Mouse (Mus musculus) midbrain, embryonic 12.5 days (tissue): ENCODE data around the gene Neu3. TPM values are rescaled to one million over a fixed set of nuclear protein-coding genes. Genes with fewer than 3 reads are reported as not detected.

Source experiments
- ATAC-seq: fragments of 200-750 bp; cut with Nextera tagmentation; 2 replicates; pipeline ENCODE4 v1.8.0; 2017; ENCODE audit warnings: low read depth, moderate TSS enrichment, moderate library complexity; ENCODE audit not compliant: low FRiP score
- H3K27ac ChIP-seq: fragments of 300-500 bp; sonication (generic); replicated peaks from 2 replicates; pipeline ENCODE4 v1.5.1; 2016; ENCODE audit warnings: mild to moderate bottlenecking
- H3K27me3 ChIP-seq: fragments of 300-500 bp; sonication (generic); 2 replicates; pipeline ENCODE4 v1.6.1; 2016; ENCODE audit warnings: mild to moderate bottlenecking
- H3K36me3 ChIP-seq: fragments of 300-500 bp; sonication (generic); 2 replicates; pipeline ENCODE4 v1.6.1; 2016
- H3K4me1 ChIP-seq: fragments of 300-500 bp; sonication (generic); 2 replicates; pipeline ENCODE4 v1.6.1; 2016
- H3K4me2 ChIP-seq: fragments of 300-500 bp; sonication (generic); replicated peaks from 2 replicates; pipeline ENCODE4 v1.6.1; 2016; ENCODE audit warnings: mild to moderate bottlenecking, moderate library complexity
- H3K4me3 ChIP-seq: fragments of 300-500 bp; sonication (generic); 2 replicates; pipeline ENCODE4 v1.5.1; 2016; ENCODE audit warnings: mild to moderate bottlenecking
- H3K9ac ChIP-seq: fragments of 300-500 bp; sonication (generic); replicated peaks from 2 replicates; pipeline ENCODE4 v1.6.1; 2016; ENCODE audit warnings: mild to moderate bottlenecking, moderate library complexity
- H3K9me3 ChIP-seq: fragments of 300-500 bp; sonication (generic); 2 replicates; pipeline ENCODE4 v1.6.1; 2016; ENCODE audit warnings: mild to moderate bottlenecking
- WGBS: fragments of 180-500 bp; shearing (Covaris S2); methylation state at CpG from one replicate; pipeline ENCODE4 v1.1.7; 2016; 5-methylcytosine and 5-hydroxymethylcytosine counted together
- polyA plus RNA-seq: library from polyadenylated mRNA; unstranded; fragments of >200 nt; fragmentation: Nextera tagmentation; extraction: Ambion mirVana; gene quantifications from 2 replicates; pipeline ENCODE4 v1.2.1, GENCODE M21; 2016

The Neu3 gene
- polyA plus RNA-seq, 1 experiment from 2014 or later: 1.7 TPM

GRCm38 (mm10) chr7:99854311-99854710, 26.1 kb upstream of the Neu3 start:
- peaks cover 25% of the 10 kb centered on the region for H3K36me3 ChIP-seq
- H3K4me3 ChIP-seq: no peak overlapping the region
- H3K27ac ChIP-seq: no peak overlapping the region
- H3K4me1 ChIP-seq: peaks cover 29% of the 10 kb centered on the region
- H3K4me2 ChIP-seq: no peak overlapping the region
- no peak overlapping the region for H3K9ac ChIP-seq
- no peak for ATAC-seq
- no peaks in the 10 kb centered on the region for H3K27me3 ChIP-seq
- 92% methylated on average over 4 of the region's 4 CpGs for WGBS
- H3K9me3 ChIP-seq: no peaks in the 10 kb centered on the region

GRCm38 (mm10) chr7:99853350-99853749, 25.1 kb upstream of the Neu3 start:
- H3K4me2 ChIP-seq: no peak overlapping the region
- H3K36me3 ChIP-seq: peaks cover 33% of the 10 kb centered on the region
- 90% methylated on average over 7 of the region's 7 CpGs for WGBS
- peaks cover 26% of the 10 kb centered on the region for H3K4me1 ChIP-seq
- H3K9me3 ChIP-seq: no peaks in the 10 kb centered on the region
- H3K27ac ChIP-seq: no peak overlapping the region
- H3K4me3 ChIP-seq: no peak overlapping the region
- ATAC-seq: no peak
- H3K27me3 ChIP-seq: no peaks in the 10 kb centered on the region
- H3K9ac ChIP-seq: no peak overlapping the region

GRCm38 (mm10) chr7:99851618-99852017, 23.4 kb upstream of the Neu3 start:
- no peak overlapping the region for H3K4me2 ChIP-seq
- H3K4me3 ChIP-seq: no peak overlapping the region
- H3K36me3 ChIP-seq: peaks cover 43% of the 10 kb centered on the region
- H3K4me1 ChIP-seq: peaks cover 15% of the 10 kb centered on the region
- no peaks in the 10 kb centered on the region for H3K9me3 ChIP-seq
- no peak overlapping the region for H3K9ac ChIP-seq
- ATAC-seq: no peak
- no peak overlapping the region for H3K27ac ChIP-seq
- WGBS: 92% methylated on average over 6 of the region's 6 CpGs
- no peaks in the 10 kb centered on the region for H3K27me3 ChIP-seq

- no peak for ATAC-seq
- H3K9me3 ChIP-seq: no peaks in the 10 kb centered on the region
- H3K4me2 ChIP-seq: no peak overlapping the region
- H3K27ac ChIP-seq: peak overlapping the region; percentile 39; the same call in 1 of the 2 replicates
- no peak overlapping the region for H3K9ac ChIP-seq
- no peak overlapping the region for H3K4me3 ChIP-seq
- peaks cover 10% of the 10 kb centered on the region; the same call in 1 of the 2 replicates for H3K4me1 ChIP-seq
- H3K36me3 ChIP-seq: peaks cover 44% of the 10 kb centered on the region
- no peaks in the 10 kb centered on the region for H3K27me3 ChIP-seq
- 58% methylated on average over 1 of the region's 1 CpGs for WGBS
Measured at GRCm38 (mm10) chr7:99851121-99851520, 22.9 kb upstream of the Neu3 start.

GRCm38 (mm10) chr7:99850534-99850933, 22.3 kb upstream of the Neu3 start:
- Histone ChIP-seq H3K9ac (no peak overlapping the region), H3K4me2 (no peak overlapping the region), H3K9me3 (no peaks in the 10 kb centered on the region), H3K4me1 (peaks cover 10% of the 10 kb centered on the region; the same call in 1 of the 2 replicates), H3K36me3 (peaks cover 50% of the 10 kb centered on the region), H3K27me3 (no peaks in the 10 kb centered on the region), H3K27ac (peak overlapping the region; percentile 39; the same call in 1 of the 2 replicates), H3K4me3 (no peak overlapping the region)
- 75% methylated on average over 5 of the region's 5 CpGs for WGBS
- no peak for ATAC-seq

- no peak for ATAC-seq
- Histone ChIP-seq H3K4me2 (no peak overlapping the region), H3K9ac (no peak overlapping the region), H3K27me3 (no peaks in the 10 kb centered on the region), H3K9me3 (no peaks in the 10 kb centered on the region), H3K36me3 (peaks cover 75% of the 10 kb centered on the region), H3K27ac (no peak overlapping the region), H3K4me1 (no peaks in the 10 kb centered on the region), H3K4me3 (no peak overlapping the region)
- 98% methylated on average over 8 of the region's 8 CpGs for WGBS
Measured at GRCm38 (mm10) chr7:99845533-99846236, 17.5 kb upstream of the Neu3 start.

GRCm38 (mm10) chr7:99838241-99838640, 10.0 kb upstream of the Neu3 start:
- ATAC-seq: no peak

GRCm38 (mm10) chr7:99837358-99838071, 9.3 kb upstream of the Neu3 start:
- no peaks in the 10 kb centered on the region for H3K9me3 ChIP-seq
- peaks cover 64% of the 10 kb centered on the region for H3K36me3 ChIP-seq
- H3K4me3 ChIP-seq: no peak overlapping the region
- H3K9ac ChIP-seq: no peak overlapping the region
- H3K27me3 ChIP-seq: no peaks in the 10 kb centered on the region
- H3K4me2 ChIP-seq: no peak overlapping the region
- no peak for ATAC-seq
- 82% methylated on average over 6 of the region's 6 CpGs for WGBS
- H3K27ac ChIP-seq: no peak overlapping the region
- no peaks in the 10 kb centered on the region for H3K4me1 ChIP-seq

More at GRCm38 (mm10) chr7:99838241-99838640, 10.0 kb upstream of the Neu3 start:
- Histone ChIP-seq H3K9me3 (no peaks in the 10 kb centered on the region), H3K27me3 (no peaks in the 10 kb centered on the region), H3K4me3 (no peak overlapping the region), H3K4me1 (no peaks in the 10 kb centered on the region), H3K27ac (no peak overlapping the region), H3K4me2 (no peak overlapping the region), H3K9ac (no peak overlapping the region), H3K36me3 (peaks cover 71% of the 10 kb centered on the region)
- WGBS: 91% methylated on average over 3 of the region's 3 CpGs

- Histone ChIP-seq H3K36me3 (peaks cover 56% of the 10 kb centered on the region), H3K9me3 (no peaks in the 10 kb centered on the region), H3K27ac (no peak overlapping the region), H3K27me3 (no peaks in the 10 kb centered on the region), H3K4me2 (no peak overlapping the region), H3K4me3 (no peak overlapping the region), H3K4me1 (no peaks in the 10 kb centered on the region), H3K9ac (no peak overlapping the region)
- 70% methylated on average over 4 of the region's 4 CpGs for WGBS
- ATAC-seq: no peak
Measured at GRCm38 (mm10) chr7:99836781-99837180, 8.6 kb upstream of the Neu3 start.

- Histone ChIP-seq H3K4me2 (no peak overlapping the region), H3K36me3 (peaks cover 32% of the 10 kb centered on the region), H3K27ac (no peak overlapping the region), H3K27me3 (no peaks in the 10 kb centered on the region), H3K4me3 (no peak overlapping the region), H3K9ac (no peak overlapping the region), H3K9me3 (no peaks in the 10 kb centered on the region), H3K4me1 (no peaks in the 10 kb centered on the region)
- no peak for ATAC-seq
- WGBS: 90% methylated on average over 5 of the region's 5 CpGs
Measured at GRCm38 (mm10) chr7:99834314-99834853, 6.2 kb upstream of the Neu3 start.

- H3K9ac ChIP-seq: no peak overlapping the region
- H3K9me3 ChIP-seq: no peaks in the 10 kb centered on the region
- peaks cover 29% of the 10 kb centered on the region for H3K36me3 ChIP-seq
- H3K27me3 ChIP-seq: no peaks in the 10 kb centered on the region
- ATAC-seq: no peak
- no peak overlapping the region for H3K27ac ChIP-seq
- no peak overlapping the region for H3K4me3 ChIP-seq
- no peak overlapping the region for H3K4me2 ChIP-seq
- 86% methylated on average over 2 of the region's 2 CpGs for WGBS
- no peaks in the 10 kb centered on the region for H3K4me1 ChIP-seq
Measured at GRCm38 (mm10) chr7:99833846-99834222, 5.6 kb upstream of the Neu3 start.

GRCm38 (mm10) chr7:99833115-99833845, 5.1 kb upstream of the Neu3 start:
- Histone ChIP-seq H3K9me3 (no peaks in the 10 kb centered on the region), H3K36me3 (peaks cover 24% of the 10 kb centered on the region), H3K27ac (no peak overlapping the region), H3K9ac (no peak overlapping the region), H3K4me3 (no peak overlapping the region), H3K27me3 (no peaks in the 10 kb centered on the region), H3K4me1 (0 out of 2 replicates have a peak, but pooled peaks cover 2% of the 10 kb centered on the region), H3K4me2 (no peak overlapping the region)
- ATAC-seq: no peak
- WGBS: 90% methylated on average over 5 of the region's 5 CpGs
